Mouse (Mus musculus) liver, adult 2 months (tissue): ENCODE data around the gene Ruvbl1. TPM values are rescaled to one million over a fixed set of nuclear protein-coding genes. Genes with fewer than 3 reads are reported as not detected.

ENCODE experiments used
- DNase-seq: peaks from one replicate; pipeline ENCODE4 v3.0.0-alpha.2; 2011; ENCODE audit warnings: low read depth, low spot score; ENCODE audit errors: extremely low read depth
- H3K27ac ChIP-seq: fragments of 200-500 bp; replicated peaks from 2 replicates; pipeline ENCODE4 v1.5.1; 2012; ENCODE audit warnings: low read depth, mild to moderate bottlenecking, control low read depth, inconsistent platforms, low read length; ENCODE audit not compliant: insufficient read depth
- H3K27me3 ChIP-seq: fragments of 200-500 bp; 2 replicates; pipeline ENCODE4 v1.6.1; 2012; ENCODE audit warnings: mild to moderate bottlenecking, moderate library complexity, low read length, inconsistent platforms; ENCODE audit not compliant: control insufficient read depth, insufficient read depth
- H3K36me3 ChIP-seq: fragments of 200-500 bp; 2 replicates; pipeline ENCODE4 v1.6.1; 2012; ENCODE audit warnings: low read length, inconsistent platforms; ENCODE audit not compliant: control insufficient read depth, insufficient read depth
- H3K4me1 ChIP-seq: fragments of 200-500 bp; 2 replicates; pipeline ENCODE4 v1.6.1; 2011; ENCODE audit warnings: low read length; ENCODE audit not compliant: control insufficient read depth, insufficient read depth
- H3K4me3 ChIP-seq: fragments of 200-500 bp; 2 replicates; pipeline ENCODE4 v1.5.1; 2011; ENCODE audit warnings: low read depth, mild to moderate bottlenecking, control low read depth, low read length, moderate library complexity; ENCODE audit not compliant: insufficient read depth
- H3K79me2 ChIP-seq: fragments of 200-500 bp; 2 replicates; pipeline ENCODE4 v1.6.1; 2012; ENCODE audit warnings: inconsistent platforms, mild to moderate bottlenecking, low read length, moderate library complexity; ENCODE audit not compliant: control insufficient read depth, insufficient read depth
- H3K9ac ChIP-seq: fragments of 200-500 bp; 2 replicates; pipeline ENCODE4 v1.6.1; 2012; ENCODE audit warnings: low read depth, mild to moderate bottlenecking, control low read depth, inconsistent platforms, low read length
- CTCF ChIP-seq: fragments of 200-500 bp; IDR thresholded peaks from 2 replicates; pipeline ENCODE4 v1.5.1; 2011; ENCODE audit warnings: low read depth, low read length, control low read depth
- POLR2A ChIP-seq: fragments of 200-500 bp; IDR thresholded peaks from 2 replicates; pipeline ENCODE4 v1.6.1; 2011; ENCODE audit warnings: low read length, control low read depth; ENCODE audit not compliant: insufficient read depth; ENCODE audit errors: extremely low read depth
- WGBS: fragments of 180-500 bp; shearing (Covaris S2); methylation state at CpG from one replicate; pipeline ENCODE4 v1.1.7; 2018; 5-methylcytosine and 5-hydroxymethylcytosine counted together
- polyA plus RNA-seq: library from polyadenylated mRNA; depleted of rRNA; stranded (reverse); fragments of >200 nt; gene quantifications from 2 replicates; pipeline ENCODE4 v1.2.3, GENCODE M21; 2012
- total RNA-seq: library from RNA; depleted of rRNA; stranded (reverse); fragments of >200 nt; gene quantifications from 2 replicates; pipeline ENCODE4 v1.2.3, GENCODE M21; 2014

The Ruvbl1 gene
- total and polyA plus RNA-seq, 2 experiments = 13.9 to 17.5 TPM

DNA sequence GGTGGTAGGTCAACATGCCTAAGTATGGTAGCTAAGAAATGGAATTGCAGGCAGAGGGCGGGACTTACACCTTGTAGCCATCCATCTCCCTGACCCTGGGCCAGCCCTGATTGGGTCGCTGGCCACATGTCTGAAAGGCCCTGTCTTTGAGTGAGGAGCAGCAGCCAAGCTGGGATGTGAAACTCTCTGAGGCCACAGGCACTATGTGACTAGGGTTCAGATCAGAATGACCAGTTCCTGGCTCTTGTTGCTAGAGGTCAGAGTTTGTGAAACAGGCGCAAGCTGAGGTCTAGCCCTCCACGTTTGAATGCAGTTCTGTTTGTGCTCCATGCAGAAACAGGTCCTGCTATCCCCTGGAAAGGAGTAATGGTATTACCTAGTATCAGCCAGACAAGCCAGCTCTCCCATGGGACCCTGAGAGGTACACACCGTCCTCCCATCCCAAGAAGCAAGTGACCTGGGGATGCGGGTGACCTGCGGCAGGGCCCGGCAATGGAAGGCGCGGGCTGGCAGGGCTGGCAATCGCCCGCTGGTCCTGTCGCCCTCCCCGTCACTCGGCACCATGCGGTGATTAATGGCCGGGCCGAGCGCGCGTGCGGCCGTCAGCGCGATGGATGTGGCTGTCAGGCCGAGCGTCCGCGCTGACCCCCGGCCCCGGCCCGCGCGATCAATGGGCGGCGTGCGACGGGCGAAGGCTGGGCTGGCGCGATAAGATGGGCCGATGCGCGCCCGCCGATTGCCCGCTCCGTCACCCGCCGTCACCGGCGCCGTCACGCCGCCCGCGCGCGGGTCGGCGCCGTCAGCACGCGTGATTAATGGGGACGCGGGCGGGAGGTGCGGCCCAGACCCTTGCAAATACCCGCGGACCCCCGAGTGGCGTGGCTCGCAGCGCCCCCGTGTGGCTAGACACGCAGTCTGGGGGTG, 34.5 kb downstream of the Ruvbl1 start:
- Histone ChIP-seq H3K27ac (no peak overlapping the region), H3K4me1 (no peaks in the 10 kb centered on the region), H3K4me3 (peak overlapping the region; percentile 42), H3K79me2 (no peaks in the 10 kb centered on the region), H3K27me3 (no peaks in the 10 kb centered on the region), H3K36me3 (peaks cover 8% of the 10 kb centered on the region; the same call in 1 of the 2 replicates), H3K9ac (peak overlapping the region; percentile 54)
- 7% methylated on average over 76 of the region's 76 CpGs for WGBS
- DNase-seq = no peak
- TF ChIP-seq POLR2A (no peak), CTCF (peak; percentile 77)

DNA sequence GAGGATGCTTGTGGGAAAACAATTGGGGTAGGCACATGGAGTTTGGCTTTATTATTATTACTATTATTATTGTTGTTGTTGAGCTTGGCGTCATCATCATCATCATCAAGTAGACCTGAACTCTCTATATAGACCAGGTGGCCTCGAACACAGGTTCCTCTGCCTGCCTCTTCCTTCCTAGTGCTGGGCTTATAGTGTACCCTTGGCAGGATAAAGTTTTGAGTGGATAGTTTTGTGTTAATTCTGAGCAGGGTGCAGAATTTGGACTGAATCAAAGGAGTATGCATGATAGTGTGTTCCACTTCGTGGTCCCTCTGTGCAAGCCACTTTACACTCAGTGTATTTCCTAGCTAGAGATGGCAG, 35.2 kb downstream of the Ruvbl1 start:
- Histone ChIP-seq H3K36me3 (peaks cover 12% of the 10 kb centered on the region), H3K27me3 (no peaks in the 10 kb centered on the region), H3K27ac (no peak overlapping the region), H3K9ac (no peak overlapping the region), H3K4me3 (peak overlapping the region; percentile 42; the same call in 1 of the 2 replicates), H3K4me1 (no peaks in the 10 kb centered on the region), H3K79me2 (no peaks in the 10 kb centered on the region)
- DNase-seq = no peak
- TF ChIP-seq POLR2A (no peak), CTCF (no peak)
- 17% methylated on average over 3 of the region's 3 CpGs for WGBS

DNA sequence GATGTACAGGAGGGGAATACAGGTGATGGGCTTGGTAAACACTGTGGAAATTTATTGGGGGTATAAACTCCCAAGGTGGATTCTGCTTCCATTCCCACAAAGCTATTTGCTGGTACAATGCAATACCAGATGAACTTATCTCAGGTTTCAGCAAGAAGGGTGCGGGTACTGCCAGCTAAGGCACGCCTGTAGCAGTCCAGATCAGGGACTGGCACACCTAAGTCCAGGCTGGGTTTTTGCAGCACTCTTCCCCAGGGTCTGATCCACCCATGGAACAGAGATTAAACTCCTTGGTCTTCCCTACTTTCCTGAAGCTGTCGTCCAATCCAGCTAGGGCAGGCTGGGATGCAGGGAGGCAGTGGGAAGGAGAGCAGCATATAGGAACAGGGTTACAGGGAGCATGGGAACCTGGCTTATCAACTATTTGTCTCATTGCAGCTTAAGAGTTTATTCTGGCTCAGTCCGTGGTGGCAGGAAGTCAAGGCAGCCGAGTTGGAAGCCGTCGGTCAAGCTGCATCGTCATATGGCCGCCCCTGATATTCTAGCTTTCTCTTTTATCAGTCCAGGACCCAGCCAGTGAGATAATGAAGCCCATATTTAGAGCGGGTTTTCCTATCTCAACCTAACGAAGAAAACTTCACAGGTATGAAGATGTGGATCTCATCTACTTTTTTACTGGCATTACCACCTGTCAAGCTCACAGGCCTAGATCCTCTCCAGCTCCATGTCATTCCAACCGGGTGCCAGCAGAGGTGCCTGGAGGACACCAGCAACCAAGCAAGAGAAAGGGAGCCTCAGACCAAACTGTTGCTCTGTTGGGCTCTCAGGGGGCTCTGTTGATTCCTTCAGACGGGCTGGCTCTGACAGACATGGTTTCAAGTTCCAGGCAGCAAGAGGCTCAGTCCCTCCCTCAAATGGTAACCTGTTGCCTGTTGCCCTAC, 37.1 kb downstream of the Ruvbl1 start:
- 63% methylated on average over 13 of the region's 13 CpGs for WGBS

DNA sequence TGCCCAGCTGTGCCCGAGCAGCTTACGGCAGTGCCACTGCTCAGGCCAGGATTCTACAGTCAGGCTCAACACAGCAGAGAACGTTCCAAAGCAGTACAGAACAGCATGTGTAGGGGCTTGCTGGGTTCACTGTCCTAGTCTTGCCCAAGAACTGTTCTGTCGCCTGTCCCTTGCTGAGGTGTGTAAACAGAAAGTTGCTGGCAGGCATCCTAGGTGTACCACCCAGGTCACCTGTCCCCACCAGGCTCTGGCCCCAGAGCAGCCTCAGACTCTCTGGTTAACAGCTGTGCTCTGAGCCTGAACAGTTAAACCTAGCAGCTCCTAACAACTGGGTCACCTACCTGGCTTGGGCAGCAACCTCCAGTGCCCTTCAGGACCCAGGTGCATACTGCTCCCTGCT, 37.8 kb downstream of the Ruvbl1 start:
- TF ChIP-seq POLR2A = no peak
- TF ChIP-seq CTCF = peak; percentile 42
- Histone ChIP-seq H3K4me3 (no peak overlapping the region), H3K27ac (no peak overlapping the region), H3K79me2 (no peaks in the 10 kb centered on the region), H3K36me3 (peaks cover 35% of the 10 kb centered on the region), H3K9ac (no peak overlapping the region), H3K4me1 (no peaks in the 10 kb centered on the region), H3K27me3 (no peaks in the 10 kb centered on the region)
- WGBS = 24% methylated on average over 4 of the region's 4 CpGs
- DNase-seq = peak; percentile 57

More for the DNA sequence above, 37.1 kb downstream of the Ruvbl1 start:
- Histone ChIP-seq H3K9ac (no peak overlapping the region), H3K79me2 (no peaks in the 10 kb centered on the region), H3K27me3 (no peaks in the 10 kb centered on the region), H3K27ac (no peak overlapping the region), H3K36me3 (peaks cover 27% of the 10 kb centered on the region), H3K4me1 (no peaks in the 10 kb centered on the region), H3K4me3 (no peak overlapping the region)
- TF ChIP-seq POLR2A (no peak), CTCF (no peak)
- no peak for DNase-seq

DNA sequence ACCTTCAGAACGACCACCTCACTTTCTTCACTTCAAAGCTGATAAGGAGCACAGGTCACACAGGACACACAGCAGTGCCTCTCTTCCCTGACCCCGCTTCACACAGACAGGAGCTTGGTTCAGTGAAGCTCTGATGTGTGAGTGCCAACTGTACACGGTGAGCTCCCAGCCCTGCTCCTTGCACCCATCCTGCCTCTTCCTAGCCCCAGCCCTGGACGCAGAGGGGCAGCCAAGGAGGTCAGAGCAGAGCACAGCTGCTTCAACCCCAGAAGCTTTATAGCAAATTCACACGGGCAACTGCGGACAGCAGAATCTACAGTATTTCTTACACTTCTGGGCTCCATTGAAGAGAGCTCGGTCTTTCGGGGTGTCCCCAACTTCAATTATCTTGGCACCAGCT, 48.8 kb downstream of the Ruvbl1 start:
- TF ChIP-seq POLR2A = no peak
- no peak for TF ChIP-seq CTCF
- Histone ChIP-seq H3K4me1 (peaks cover 8% of the 10 kb centered on the region), H3K9ac (no peak overlapping the region), H3K27ac (no peak overlapping the region), H3K27me3 (no peaks in the 10 kb centered on the region), H3K79me2 (peaks cover 22% of the 10 kb centered on the region; the same call in 1 of the 2 replicates), H3K36me3 (peaks cover 62% of the 10 kb centered on the region), H3K4me3 (no peak overlapping the region)
- WGBS = 87% methylated on average over 8 of the region's 8 CpGs
- DNase-seq = no peak
